Mouse (Mus musculus) C2C12 (cell line): ENCODE measurements around the gene Usp50.

Experiments
- CTCF ChIP-seq: IDR thresholded peaks from one replicate; pipeline ENCODE4 v1.5.1; 2011; ENCODE audit not compliant: control insufficient read depth, insufficient read depth, insufficient read length
- MAX ChIP-seq: IDR thresholded peaks from one replicate; pipeline ENCODE4 v1.6.1; 2011; ENCODE audit warnings: mild to moderate bottlenecking, control low read depth

DNA sequence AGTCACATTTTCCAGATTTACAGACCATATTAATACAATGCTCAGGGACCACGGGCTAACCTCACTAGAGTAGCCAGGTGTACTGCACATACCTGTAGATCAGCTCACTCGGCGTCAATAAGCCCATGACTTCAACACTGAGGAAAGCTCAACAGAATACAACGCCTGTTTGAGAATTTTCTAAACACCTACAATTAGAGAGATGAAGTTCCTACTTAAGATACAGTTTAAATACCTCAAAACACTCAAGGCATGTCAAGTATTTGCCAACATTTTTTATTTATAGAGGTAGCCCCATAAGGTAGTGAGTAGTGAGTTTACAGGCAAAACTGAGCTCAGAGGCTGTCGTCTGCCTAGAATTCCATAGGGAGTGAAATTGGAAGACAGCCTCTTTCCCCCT is 39.9 kb downstream of the Usp50 start:
- TF ChIP-seq CTCF (no peak), MAX (no peak)
